Mouse (Mus musculus): ENCODE data around the gene Eed. TPM values are rescaled to one million over a fixed set of nuclear protein-coding genes. Genes with fewer than 3 reads are reported as not detected.

Gene Eed
- 10 to 100 TPM; 37.9 to 39.3 TPM for total RNA-seq (2021)
- long read RNA-seq, experiment 1, transcript Eed-201 (12 exons, 2,067 nt) = major isoform, 21 of 28 reads
- long read RNA-seq, experiment 1, partial matches to known transcripts = 0 of 28 reads
- long read RNA-seq, experiment 1, other reads (novel, unspliced or antisense) = 7 of 28 reads
- long read RNA-seq, experiment 2, transcript Eed-201 (12 exons, 2,067 nt) = major isoform, 12 of 21 reads
- long read RNA-seq, experiment 2, partial matches to known transcripts = 1 of 21 reads
- long read RNA-seq, experiment 2, other reads (novel, unspliced or antisense) = 8 of 21 reads

DNA sequence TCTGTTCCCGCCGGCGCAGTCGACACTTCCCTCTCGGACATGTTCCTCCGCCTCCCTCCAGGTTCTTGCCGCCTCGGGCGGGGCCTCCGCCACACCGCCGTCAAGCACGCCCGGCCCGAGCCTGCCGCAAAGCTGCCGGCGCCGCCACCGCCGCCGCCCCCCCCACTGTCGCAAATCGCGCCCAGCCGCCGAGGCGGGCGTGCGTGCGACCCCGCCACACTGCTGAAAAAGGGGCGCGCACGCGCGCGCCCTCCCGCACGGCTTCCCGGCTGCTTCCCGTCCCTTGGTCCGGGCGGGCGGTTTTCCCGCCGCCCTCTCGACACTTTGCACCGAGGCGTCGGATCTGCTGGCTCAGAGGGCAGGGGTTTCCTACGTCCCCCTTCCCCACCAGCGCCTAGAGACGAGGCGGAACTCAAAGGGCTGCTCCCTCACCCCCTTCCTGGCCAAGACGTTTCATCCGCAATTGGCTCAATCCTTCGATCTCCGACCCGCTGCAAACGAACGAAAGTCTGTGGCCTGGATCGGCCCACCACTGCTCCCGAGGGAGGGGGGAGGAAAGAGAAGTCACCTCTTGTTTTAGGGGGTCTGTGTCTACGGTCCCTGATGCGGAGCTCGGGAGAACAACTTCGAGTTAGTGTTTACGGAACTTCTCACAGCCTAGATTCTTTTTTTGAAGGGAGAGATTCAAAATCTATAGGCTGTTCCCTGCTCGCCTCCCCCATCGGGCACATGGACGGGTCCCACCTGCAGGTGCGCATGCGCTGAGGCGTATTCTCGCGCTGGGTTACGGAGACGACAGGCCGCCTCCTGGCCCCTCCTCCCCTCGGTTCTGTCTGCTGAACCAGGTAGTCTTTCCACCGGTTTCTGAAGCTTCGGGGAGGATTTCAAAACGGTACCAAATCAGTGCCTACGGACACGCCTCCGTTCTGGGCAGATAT is at the start of gene Eed:
Gene Eed (minus strand): TSS at position 499 of the 938 bp plus-strand sequence.
- intact Hi-C loops (cut with DNase I) = no loop called here
- DNase-seq = peak; percentile 98
- peak within 1 kb of the TSS; percentile 100 for H3K27ac ChIP-seq
- no peak; the same call in 1 of the 2 replicates for TF ChIP-seq CTCF (IDR thresholded peaks at IDR 0.05)
- H3K4me3 ChIP-seq = peak within 1 kb of the TSS; percentile 93

GRCm38 (mm10) chr7:90029548-90030485 is 49.0 kb upstream of the Eed start:
- intact Hi-C loops (cut with DNase I) = loop anchor here (1.0 kb wide), 1 partner anchor 100 kb away; the partner anchor contains the start of gene Picalm
- TF ChIP-seq CTCF (IDR thresholded peaks at IDR 0.05) = no peak
- DNase-seq = peak; percentile 72
- Histone ChIP-seq H3K4me3 (peak overlapping the region; percentile 60), H3K27ac (peak overlapping the region; percentile 95)

- H3K4me3 ChIP-seq = peak overlapping the region; percentile 60
These were observed 48.2 kb upstream of the Eed start for GRCm38 (mm10) chr7:90028888-90029547.

GRCm38 (mm10) chr7:90024975-90025374 is 44.2 kb upstream of the Eed start:
- no peak for TF ChIP-seq CTCF (IDR thresholded peaks at IDR 0.05)
- intact Hi-C loops (cut with DNase I) = no loop called here
- DNase-seq = no peak
- peak overlapping the region; percentile 86 for H3K27ac ChIP-seq
- no peak overlapping the region for H3K4me3 ChIP-seq

More at GRCm38 (mm10) chr7:90028888-90029547, 48.2 kb upstream of the Eed start:
- TF ChIP-seq CTCF (IDR thresholded peaks at IDR 0.05) = no peak
- peak overlapping the region; percentile 95 for H3K27ac ChIP-seq
- peak; percentile 48 for DNase-seq
- intact Hi-C loops (cut with DNase I) = no loop called here

GRCm38 (mm10) chr7:90022974-90023707 is 42.4 kb upstream of the Eed start:
- peak; percentile 47 for DNase-seq
- intact Hi-C loops (cut with DNase I) = no loop called here
- Histone ChIP-seq H3K4me3 (peak overlapping the region; percentile 3; the same call in 1 of the 2 replicates), H3K27ac (peak overlapping the region; percentile 86)
- no peak for TF ChIP-seq CTCF (IDR thresholded peaks at IDR 0.05)

GRCm38 (mm10) chr7:90020331-90020730 is 39.5 kb upstream of the Eed start:
- H3K4me3 ChIP-seq = no peak overlapping the region
- intact Hi-C loops (cut with DNase I) = no loop called here
- peak overlapping the region; percentile 49 for H3K27ac ChIP-seq
- DNase-seq = no peak
- no peak for TF ChIP-seq CTCF (IDR thresholded peaks at IDR 0.05)

- no peak for DNase-seq
- no peak overlapping the region for H3K27ac ChIP-seq
- TF ChIP-seq CTCF (IDR thresholded peaks at IDR 0.05) = no peak
- intact Hi-C loops (cut with DNase I) = loop anchor here (5.0 kb wide), 1 partner anchor 248 kb away; the partner anchor contains the start of gene Ccdc83
- no peak overlapping the region for H3K4me3 ChIP-seq
These were observed 38.8 kb upstream of the Eed start for GRCm38 (mm10) chr7:90019570-90019969.

DNA sequence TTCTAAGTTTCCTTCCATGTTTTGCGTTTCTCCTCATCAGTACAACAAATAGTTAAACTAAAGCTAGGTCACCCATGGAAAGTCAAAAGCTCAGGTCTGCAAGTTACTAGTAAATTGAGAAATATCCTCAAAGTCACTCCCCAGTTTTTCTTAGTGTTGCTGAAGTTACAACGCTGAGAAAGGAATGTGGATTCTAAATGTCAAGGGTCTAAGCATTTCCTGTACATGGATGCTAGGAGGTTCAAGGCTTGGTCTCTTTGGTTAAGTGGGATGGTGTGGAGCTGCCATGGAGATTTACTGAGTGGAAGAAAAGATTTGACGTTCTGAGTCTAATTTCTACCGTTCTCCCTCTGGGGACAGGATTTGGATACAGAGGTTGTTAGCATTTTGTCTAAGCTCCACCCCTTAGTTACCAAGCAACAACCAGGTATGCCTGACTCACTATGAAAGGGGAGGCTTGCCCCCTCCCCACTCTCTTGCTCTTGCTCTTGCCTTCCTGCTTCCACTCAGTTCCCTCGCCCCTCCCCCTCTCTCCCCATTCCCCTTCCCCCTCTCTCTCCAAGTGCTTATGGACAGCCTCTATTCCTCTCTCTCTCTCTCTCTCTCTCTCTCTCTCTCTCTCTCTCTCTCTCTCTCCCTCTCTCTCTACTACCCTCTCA is 36.3 kb upstream of the Eed start:
- no peak for TF ChIP-seq CTCF (IDR thresholded peaks at IDR 0.05)
- Histone ChIP-seq H3K4me3 (peak overlapping the region; percentile 33), H3K27ac (peak overlapping the region; percentile 75)
- intact Hi-C loops (cut with DNase I) = loop anchor here (2.0 to 5.0 kb wide), 2 partner anchors 134 to 250 kb away; partner anchors contain the start of gene Ccdc83
- DNase-seq = no peak

- Histone ChIP-seq H3K4me3 (peak overlapping the region; percentile 33), H3K27ac (peak overlapping the region; percentile 75)
- DNase-seq = no peak
- intact Hi-C loops (cut with DNase I) = loop anchor here (2.0 to 5.0 kb wide), 2 partner anchors 134 to 251 kb away; partner anchors contain the start of gene Ccdc83
- TF ChIP-seq CTCF (IDR thresholded peaks at IDR 0.05) = peak; percentile 68
These were observed 35.7 kb upstream of the Eed start for GRCm38 (mm10) chr7:90016459-90016858.
